ENCODE assay signal across 8 mouse cellular contexts in genomic region chr13:24565230-24565949, GRCm38 (mm10). TPM values are rescaled to one million over a fixed set of nuclear protein-coding genes. Genes with fewer than 3 reads are reported as not detected.
DNase-seq lines count a peak whose midpoint lies in the region; ATAC-seq and TF ChIP-seq lines count a peak whose summit lies in the region.

No protein-coding gene starts in this region.

- H3K9me3 ChIP-seq in forebrain, embryonic 11.5 days (ENCODE audit: control insufficient read depth, low read length), result no peaks in the 10 kb centered on the region
- H3K9me3 ChIP-seq in hindbrain, embryonic 14.5 days (ENCODE audit: control insufficient read depth, low read length), result no peaks in the 10 kb centered on the region

- no peak overlapping the region for H3K4me3 ChIP-seq in forebrain, embryonic 11.5 days (ENCODE audit: low read depth, low read length)
- no peak overlapping the region for H3K4me3 ChIP-seq in hindbrain, embryonic 14.5 days (replicated peaks; ENCODE audit: low read length)
- no peak overlapping the region for H3K4me3 ChIP-seq in lung, adult 2 months (replicated peaks; ENCODE audit: extremely low read depth, low read depth, low read length)

- 55% methylated on average over 8 of the region's 8 CpGs for WGBS in forebrain, embryonic 11.5 days
- WGBS in hindbrain, embryonic 14.5 days, result 50% methylated on average over 8 of the region's 8 CpGs
- WGBS in lung, adult 2 months, result 27% methylated on average over 8 of the region's 8 CpGs

- H3K9ac ChIP-seq in forebrain, embryonic 11.5 days (ENCODE audit: low read length), result no peak overlapping the region
- H3K9ac ChIP-seq in hindbrain, embryonic 14.5 days, result no peak overlapping the region

- no peak overlapping the region for H3K4me2 ChIP-seq in forebrain, embryonic 11.5 days (ENCODE audit: low read depth, low read length, severe bottlenecking)
- H3K4me2 ChIP-seq in hindbrain, embryonic 14.5 days (replicated peaks), result no peak overlapping the region

- no peak; the same call in 1 of the 2 replicates for ATAC-seq in forebrain, embryonic 11.5 days (replicated peaks; ENCODE audit: low FRiP score)
- no peak for ATAC-seq in hindbrain, embryonic 14.5 days (ENCODE audit: low FRiP score)

- H3K27me3 ChIP-seq in forebrain, embryonic 11.5 days (ENCODE audit: control insufficient read depth, insufficient read depth, low read length), result no peaks in the 10 kb centered on the region
- H3K27me3 ChIP-seq in hindbrain, embryonic 14.5 days (ENCODE audit: control insufficient read depth, insufficient read depth, low read length), result no peaks in the 10 kb centered on the region

- peak; percentile 33 for DNase-seq in embryo, embryonic 10 days (ENCODE audit: low spot score)
- DNase-seq in embryo, embryonic 11 days, result no peak
- DNase-seq in forebrain, embryonic 11.5 days (ENCODE audit: low spot score), result no peak
- no peak for DNase-seq in hindbrain, embryonic 14.5 days (ENCODE audit: low spot score)
- peak; percentile 38 for DNase-seq in lung, adult 2 months
- no peak for DNase-seq in cerebellum, adult 18-20 months
- no peak for DNase-seq in spleen, adult 12 weeks (ENCODE audit: low spot score)
- DNase-seq in layer of hippocampus, postnatal 25 days (ENCODE audit: extremely low spot score in 1 of 2, low spot score in 1 of 2), result no peak

- no peak for TF ChIP-seq POLR2A in lung, adult 2 months (IDR thresholded peaks at IDR 0.05; ENCODE audit: borderline replicate concordance, extremely low read depth, low read depth, low read length)

- no peaks in the 10 kb centered on the region for H3K36me3 ChIP-seq in forebrain, embryonic 11.5 days (ENCODE audit: control insufficient read depth, insufficient read depth, low read length)
- H3K36me3 ChIP-seq in hindbrain, embryonic 14.5 days (replicated peaks; ENCODE audit: control insufficient read depth, insufficient read depth), result no peaks in the 10 kb centered on the region

- H3K27ac ChIP-seq in forebrain, embryonic 11.5 days (ENCODE audit: low read depth, low read length), result peak overlapping the region; percentile 58; the same call in 1 of the 2 replicates
- H3K27ac ChIP-seq in hindbrain, embryonic 14.5 days, result peak overlapping the region; percentile 68

- TF ChIP-seq CTCF in lung, adult 2 months (IDR thresholded peaks at IDR 0.05; ENCODE audit: insufficient read depth, low read length), result no peak

- peaks cover 3% of the 10 kb centered on the region; the same call in 1 of the 2 replicates for H3K4me1 ChIP-seq in forebrain, embryonic 11.5 days (replicated peaks; ENCODE audit: control insufficient read depth, insufficient read depth, low read length)
- H3K4me1 ChIP-seq in hindbrain, embryonic 14.5 days (replicated peaks; ENCODE audit: control insufficient read depth, insufficient read depth, low read length), result peaks cover 4% of the 10 kb centered on the region; the same call in 1 of the 2 replicates
- H3K4me1 ChIP-seq in lung, adult 2 months (ENCODE audit: control insufficient read depth, insufficient read depth, low read length), result peaks cover 7% of the 10 kb centered on the region

RNA-seq across cellular contexts. Expression of gene Ripor2, which starts 16.6 kb away (rescaled TPM):
- 7.3 and 9.5 TPM in 2 replicates for polyA plus RNA-seq in forebrain, embryonic 11.5 days (2014; fragmentation: Nextera tagmentation; extraction: Ambion mirVana)
- 21.9 and 25.9 TPM in 2 replicates for polyA plus RNA-seq in hindbrain, embryonic 14.5 days (2014; fragmentation: Nextera tagmentation; extraction: Ambion mirVana)
- 5.3 and 8.8 TPM in 2 replicates for polyA plus RNA-seq in lung, adult 2 months (2012; rRNA removed)
- 10 to 100 TPM; 76.0 to 81.4 TPM for total RNA-seq in layer of hippocampus, postnatal 25 days (2021)

Comparison
In these comparisons a context has a peak if more than half of its experiments do, and no peak if none do; other contexts are left out.
1. DNase-seq: peak in embryo, embryonic 10 days (single experiment) and lung, adult 2 months (single experiment); none in embryo, embryonic 11 days (single experiment), forebrain, embryonic 11.5 days (single experiment), hindbrain, embryonic 14.5 days (single experiment), cerebellum, adult 18-20 months (0 of 2), spleen, adult 12 weeks (single experiment) and layer of hippocampus, postnatal 25 days (0 of 2).